Mouse (Mus musculus): ENCODE data around the gene Olfr357.

The Olfr357 gene

GRCm38 (mm10) chr2:36993527-36993926 is at the start of gene Olfr357:
TSS of gene Olfr357 (plus strand) at chr2:36993827.
- DNase-seq: no peak

GRCm38 (mm10) chr2:36997030-36997429 is 3.4 kb downstream of the Olfr357 start:
- no peak for DNase-seq

GRCm38 (mm10) chr2:37009235-37009634 is 15.6 kb downstream of the Olfr357 start, which contains the start of gene Olfr358:
TSS of gene Olfr358 (minus strand) at chr2:37009335.
- no peak for DNase-seq
